Mouse (Mus musculus): ENCODE measurements at regions not wholly inside any gene's neighbourhood (a gene's known extent, or its start where the extent isn't known, plus 50 kb on each side); places are given as distances from the start of the nearest gene placed in this dataset.

DNA sequence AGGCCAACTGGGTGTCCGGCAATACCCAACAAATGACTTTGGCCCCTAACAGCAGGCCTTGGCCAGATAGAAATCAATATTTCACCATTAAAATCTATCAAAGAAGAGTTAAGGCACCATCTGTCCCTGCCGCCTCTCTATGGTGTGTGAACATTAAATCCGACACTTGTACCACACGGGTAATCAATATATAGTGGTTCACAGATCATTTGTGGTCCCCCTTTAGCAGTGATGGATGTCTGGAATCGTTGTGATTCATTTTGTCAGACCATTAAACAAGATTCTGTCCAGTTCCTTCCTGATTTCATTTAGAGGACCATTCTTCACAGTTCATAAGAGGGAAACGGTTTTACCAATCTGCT is 105.2 kb downstream of the Insig2 start:
- H3K9me3 ChIP-seq, result no peaks in the 10 kb centered on the region
- H3K27me3 ChIP-seq (replicated peaks), result no peaks in the 10 kb centered on the region
- no peak overlapping the region for H3K4me3 ChIP-seq (replicated peaks)
- H3K4me1 ChIP-seq, result no peaks in the 10 kb centered on the region
- no peak for TF ChIP-seq FLI1 (IDR thresholded peaks at IDR 0.05; ENCODE audit: low read length)
- TF ChIP-seq GATA1 (IDR thresholded peaks at IDR 0.05; ENCODE audit: borderline replicate concordance, low read length), result no peak
- H3K36me3 ChIP-seq (replicated peaks; ENCODE audit: low read length), result no peaks in the 10 kb centered on the region

DNA sequence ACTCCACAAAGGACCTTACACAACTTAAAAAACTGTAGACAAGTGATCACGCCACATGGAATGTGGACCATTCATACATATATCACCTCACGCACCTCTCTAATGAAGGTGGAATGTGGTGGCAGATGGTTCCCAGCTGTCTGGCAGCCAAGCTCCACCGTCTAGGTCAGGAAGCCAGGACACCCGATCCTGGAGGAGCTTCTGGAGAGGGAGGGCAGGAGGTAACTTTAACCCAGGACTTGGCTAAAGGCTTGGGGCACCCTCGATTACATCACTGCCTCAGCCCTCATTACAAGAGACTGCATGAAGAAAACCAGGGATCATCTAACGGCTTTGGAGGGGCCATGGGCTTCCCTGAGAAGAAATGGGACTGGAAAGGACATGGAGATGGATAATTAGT is 88.8 kb downstream of the Insig2 start:
- no peak for TF ChIP-seq FLI1 (IDR thresholded peaks at IDR 0.05; ENCODE audit: low read length)
- TF ChIP-seq GATA1 (IDR thresholded peaks at IDR 0.05; ENCODE audit: borderline replicate concordance, low read length), result no peak
- Histone ChIP-seq H3K27me3 (replicated peaks) (no peaks in the 10 kb centered on the region), H3K4me3 (replicated peaks) (no peak overlapping the region), H3K4me1 (no peaks in the 10 kb centered on the region), H3K9me3 (0 out of 2 replicates have a peak, but pooled peaks cover 1% of the 10 kb centered on the region), H3K36me3 (replicated peaks; ENCODE audit: low read length) (no peaks in the 10 kb centered on the region)

DNA sequence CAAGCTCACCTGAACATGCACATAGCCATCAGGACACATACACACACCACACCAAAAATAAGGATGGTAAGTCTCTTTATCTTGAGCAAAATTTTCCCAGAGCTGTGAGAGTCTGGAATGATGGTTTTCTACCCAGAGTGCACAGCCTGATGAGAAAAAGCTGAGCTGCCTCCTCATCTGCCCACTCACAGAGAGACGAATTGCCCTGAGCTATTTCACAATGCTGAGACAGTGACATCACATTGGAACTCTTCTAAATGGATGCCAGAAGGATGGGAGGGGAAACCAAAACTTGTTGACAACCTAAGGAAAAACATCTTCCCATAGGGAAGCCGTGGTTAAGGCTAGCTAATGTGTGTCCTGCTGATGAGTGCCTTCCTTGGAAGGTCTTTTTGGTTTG is 84.8 kb downstream of the Insig2 start:
- TF ChIP-seq GATA1 (IDR thresholded peaks at IDR 0.05; ENCODE audit: borderline replicate concordance, low read length), result no peak
- TF ChIP-seq FLI1 (IDR thresholded peaks at IDR 0.05; ENCODE audit: low read length), result no peak
- H3K4me3 ChIP-seq (replicated peaks), result no peak overlapping the region
- H3K27me3 ChIP-seq (replicated peaks), result no peaks in the 10 kb centered on the region
- 0 out of 2 replicates have a peak, but pooled peaks cover 2% of the 10 kb centered on the region for H3K9me3 ChIP-seq
- no peaks in the 10 kb centered on the region for H3K36me3 ChIP-seq (replicated peaks; ENCODE audit: low read length)
- no peaks in the 10 kb centered on the region for H3K4me1 ChIP-seq

DNA sequence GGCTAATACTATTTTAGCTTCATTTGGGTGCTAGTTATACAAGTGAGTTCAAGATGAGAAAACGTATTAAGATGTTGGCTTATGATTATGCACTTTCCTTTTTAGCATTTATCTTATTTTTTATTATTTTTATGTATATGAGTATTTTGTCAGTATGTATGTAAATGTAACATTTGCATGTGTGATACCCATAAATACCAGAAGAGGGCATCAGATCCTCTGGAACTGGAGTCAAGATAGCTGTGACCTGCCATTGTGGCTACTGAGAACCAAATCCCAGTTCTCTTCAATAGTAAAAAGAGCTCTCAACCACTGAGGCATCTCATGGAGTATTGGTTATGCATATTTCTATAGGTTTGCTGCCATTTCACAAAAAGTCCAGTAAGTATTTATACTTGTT is 83.3 kb downstream of the Insig2 start:
- H3K4me1 ChIP-seq, result no peaks in the 10 kb centered on the region
- 0 out of 2 replicates have a peak, but pooled peaks cover 4% of the 10 kb centered on the region for H3K9me3 ChIP-seq
- H3K36me3 ChIP-seq (replicated peaks; ENCODE audit: low read length), result no peaks in the 10 kb centered on the region
- no peak overlapping the region for H3K4me3 ChIP-seq (replicated peaks)
- H3K27me3 ChIP-seq (replicated peaks), result no peaks in the 10 kb centered on the region
- no peak for TF ChIP-seq FLI1 (IDR thresholded peaks at IDR 0.05; ENCODE audit: low read length)
- TF ChIP-seq GATA1 (IDR thresholded peaks at IDR 0.05; ENCODE audit: borderline replicate concordance, low read length), result no peak

DNA sequence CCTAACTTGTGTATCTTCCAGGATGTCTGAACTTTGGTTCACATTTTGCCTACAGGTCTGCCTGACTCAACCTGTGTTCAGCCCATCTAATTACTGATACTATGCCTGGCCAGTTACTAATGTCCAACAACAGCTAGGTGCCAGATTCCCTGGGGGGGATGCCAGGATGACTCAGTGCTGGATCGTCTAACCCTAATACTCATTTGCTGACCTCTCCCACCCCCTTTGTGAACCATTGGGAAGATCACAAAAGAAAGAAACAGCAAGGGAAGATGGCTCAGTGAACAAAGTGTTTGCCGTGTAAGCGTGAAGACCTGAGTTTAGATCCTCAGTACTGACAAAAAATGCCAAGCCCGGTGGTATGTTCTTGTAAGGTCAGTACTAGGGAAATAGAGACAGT is 81.7 kb downstream of the Insig2 start:
- TF ChIP-seq FLI1 (IDR thresholded peaks at IDR 0.05; ENCODE audit: low read length) (no peak), GATA1 (IDR thresholded peaks at IDR 0.05; ENCODE audit: borderline replicate concordance, low read length) (no peak)
- Histone ChIP-seq H3K27me3 (replicated peaks) (no peaks in the 10 kb centered on the region), H3K36me3 (replicated peaks; ENCODE audit: low read length) (no peaks in the 10 kb centered on the region), H3K4me1 (no peaks in the 10 kb centered on the region), H3K4me3 (replicated peaks) (no peak overlapping the region), H3K9me3 (0 out of 2 replicates have a peak, but pooled peaks cover 9% of the 10 kb centered on the region)

DNA sequence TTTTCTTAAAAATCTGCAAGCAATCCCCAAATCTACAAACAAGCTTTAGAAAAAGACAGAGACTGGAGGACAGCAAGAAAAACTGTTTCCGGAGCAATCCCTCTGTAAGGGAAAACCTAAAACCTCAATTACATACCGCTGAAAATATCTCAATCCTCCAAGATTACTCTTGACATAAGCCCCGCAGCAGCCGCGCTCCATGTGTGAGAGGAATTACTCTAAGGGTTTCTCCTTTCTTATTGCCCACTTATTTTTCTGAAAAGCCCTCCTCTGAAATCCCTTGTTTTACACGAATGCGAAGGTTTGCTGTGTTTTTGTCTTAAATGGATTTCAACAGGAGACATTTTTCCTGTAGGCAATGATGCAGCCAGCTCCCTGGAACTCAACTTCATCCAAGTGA is 80.3 kb downstream of the Insig2 start:
- TF ChIP-seq FLI1 (IDR thresholded peaks at IDR 0.05; ENCODE audit: low read length) (no peak), GATA1 (IDR thresholded peaks at IDR 0.05; ENCODE audit: borderline replicate concordance, low read length) (no peak)

DNA sequence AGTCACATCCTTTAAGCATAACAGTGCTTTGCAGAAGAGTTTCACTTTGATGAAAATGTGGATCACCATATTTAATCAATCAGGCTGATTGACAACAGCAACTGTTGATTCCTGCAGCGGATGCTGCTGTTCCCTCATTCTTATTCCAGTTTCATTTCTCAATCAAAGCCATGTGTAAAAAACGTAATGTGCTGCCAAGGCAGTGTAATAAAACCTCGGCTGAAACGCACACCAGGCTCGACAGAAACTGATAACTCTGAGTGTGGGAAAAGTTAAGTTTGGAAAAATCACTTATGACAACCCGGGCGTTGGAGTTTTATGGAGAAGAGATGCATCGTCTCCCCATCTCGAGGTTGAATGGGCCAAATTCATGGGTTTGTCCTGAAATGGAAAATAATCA is 78.2 kb downstream of the Insig2 start:
- Histone ChIP-seq H3K9me3 (0 out of 2 replicates have a peak, but pooled peaks cover 13% of the 10 kb centered on the region), H3K36me3 (replicated peaks; ENCODE audit: low read length) (no peaks in the 10 kb centered on the region), H3K4me1 (no peaks in the 10 kb centered on the region), H3K27me3 (replicated peaks) (no peaks in the 10 kb centered on the region), H3K4me3 (replicated peaks) (no peak overlapping the region)
- TF ChIP-seq FLI1 (IDR thresholded peaks at IDR 0.05; ENCODE audit: low read length) (no peak), GATA1 (IDR thresholded peaks at IDR 0.05; ENCODE audit: borderline replicate concordance, low read length) (no peak)

More for the DNA sequence above, 80.3 kb downstream of the Insig2 start:
- H3K4me3 ChIP-seq (replicated peaks), result no peak overlapping the region
- no peaks in the 10 kb centered on the region for H3K4me1 ChIP-seq
- H3K36me3 ChIP-seq (replicated peaks; ENCODE audit: low read length), result no peaks in the 10 kb centered on the region
- no peaks in the 10 kb centered on the region for H3K27me3 ChIP-seq (replicated peaks)
- H3K9me3 ChIP-seq, result 0 out of 2 replicates have a peak, but pooled peaks cover 9% of the 10 kb centered on the region
